Mouse (Mus musculus) spleen, postnatal 36 days (tissue): ENCODE data around the gene Stxbp1.

ENCODE experiments used
- DNase-seq, 2 experiments: peaks; one replicate each; pipeline ENCODE4 v3.0.0; 2022; ENCODE audit warnings: low spot score in 2 of 2, mixed read lengths in 1 of 2

Stxbp1 gene

GRCm38 (mm10) chr2:32788581-32788980 lies 58.5 kb downstream of the Stxbp1 start:
- no peak for DNase-seq

GRCm38 (mm10) chr2:32787176-32787575 lies 59.9 kb downstream of the Stxbp1 start:
- DNase-seq = no peak

GRCm38 (mm10) chr2:32784048-32784681 lies 62.9 kb downstream of the Stxbp1 start, which contains the start of gene Cfap157:
Gene Cfap157 (minus strand): TSS chr2:32784428.
- DNase-seq = no peak

- DNase-seq = no peak
Measured at GRCm38 (mm10) chr2:32781710-32782109, 65.3 kb downstream of the Stxbp1 start.

- no peak for DNase-seq
Measured at GRCm38 (mm10) chr2:32779714-32780113, 67.3 kb downstream of the Stxbp1 start.

GRCm38 (mm10) chr2:32779131-32779530 lies 67.9 kb downstream of the Stxbp1 start:
- peak; percentile 38 to 41 for DNase-seq

- no peak for DNase-seq
Measured at GRCm38 (mm10) chr2:32778081-32778480, 69.0 kb downstream of the Stxbp1 start.

- DNase-seq = no peak
Measured at GRCm38 (mm10) chr2:32776192-32776591, 70.9 kb downstream of the Stxbp1 start.

- DNase-seq = peak; percentile 95 to 96
Measured at GRCm38 (mm10) chr2:32775359-32776074, 71.5 kb downstream of the Stxbp1 start, which contains the start of the genes Ttc16 and Ptrh1. Gene Ttc16 (minus strand): TSS chr2:32775633. Gene Ptrh1 (plus strand): TSS chr2:32775786.

GRCm38 (mm10) chr2:32772626-32773279 lies 74.3 kb downstream of the Stxbp1 start:
- DNase-seq = no peak

GRCm38 (mm10) chr2:32771886-32772285 lies 75.2 kb downstream of the Stxbp1 start:
- DNase-seq = no peak

GRCm38 (mm10) chr2:32769327-32770085 lies 77.5 kb downstream of the Stxbp1 start:
- DNase-seq = no peak

- DNase-seq = no peak
Measured at GRCm38 (mm10) chr2:32768661-32769285, 78.3 kb downstream of the Stxbp1 start.

- no peak for DNase-seq
Measured at GRCm38 (mm10) chr2:32767241-32767640, 79.8 kb downstream of the Stxbp1 start.

- no peak for DNase-seq
Measured at GRCm38 (mm10) chr2:32763353-32763752, 83.7 kb downstream of the Stxbp1 start.

- DNase-seq = no peak
Measured at GRCm38 (mm10) chr2:32761859-32762258, 85.2 kb downstream of the Stxbp1 start.

GRCm38 (mm10) chr2:32761361-32761760 lies 85.7 kb downstream of the Stxbp1 start:
- no peak for DNase-seq

- DNase-seq = no peak
Measured at GRCm38 (mm10) chr2:32759001-32759400, 88.0 kb downstream of the Stxbp1 start.

GRCm38 (mm10) chr2:32758503-32758902 lies 88.5 kb downstream of the Stxbp1 start:
- no peak for DNase-seq

- DNase-seq = peak; percentile 98
Measured at GRCm38 (mm10) chr2:32757056-32757845, 89.8 kb downstream of the Stxbp1 start, which contains the start of gene Tor2a. Gene Tor2a (plus strand): TSS chr2:32757234.
